Comparison of ENCODE assay signal across 8 mouse cellular contexts in genomic region chr2:126151855-126152571, GRCm38 (mm10). TPM values are rescaled to one million over a fixed set of nuclear protein-coding genes. Genes with fewer than 3 reads are reported as not detected.
A peak's percentile ranks its signal among the peaks of the same experiment; 100 is the strongest.
DNase-seq lines count a peak whose midpoint lies in the region; ATAC-seq lines count a peak whose summit lies in the region.

Gene Fam227b (minus strand): TSS chr2:126152004.
Gene Dtwd1 (plus strand): TSS chr2:126152141.

- H3K36me3 ChIP-seq in lung, embryonic 16.5 days (ENCODE audit: control insufficient read depth, insufficient read depth, low read length): no peaks in the 10 kb centered on the region

- ATAC-seq in hematopoietic stem cell, adult 5-6 weeks (replicated peaks in 1 of 2; ENCODE audit: insufficient read depth in 1 of 2, low FRiP score in 2 of 2, low TSS enrichment in 1 of 2, low read depth in 1 of 2, poor library complexity in 2 of 2, severe bottlenecking in 2 of 2): peak; percentile 89 to 97
- peak; percentile 99 for ATAC-seq in lung, embryonic 16.5 days (ENCODE audit: low read depth)

- peak within 1 kb of the TSS; percentile 94 for H3K9ac ChIP-seq in lung, embryonic 16.5 days (ENCODE audit: low read length)

- peak; percentile 91 for DNase-seq in MEL-GATA-1-ER (ENCODE audit: extremely low read depth, low read depth)
- DNase-seq in cerebellum, adult 8-10 months: peak; percentile 98
- peak; percentile 98 for DNase-seq in forelimb bud, embryonic 11.5 days (ENCODE audit: low read depth, low spot score)
- DNase-seq in layer of hippocampus, adult 9-10 months (ENCODE audit: low spot score): peak; percentile 92
- peak; percentile 98 for DNase-seq in ovary, postnatal 10 days (ENCODE audit: low spot score)
- peak; percentile 97 to 98 for DNase-seq in thymus, postnatal 10 days (ENCODE audit: low spot score in 2 of 2)

- WGBS in lung, embryonic 16.5 days: under 1% methylated on average over 53 of the region's 57 CpGs

- H3K9me3 ChIP-seq in lung, embryonic 16.5 days (ENCODE audit: control insufficient read depth, low read length): no peaks in the 10 kb centered on the region

- H3K4me1 ChIP-seq in lung, embryonic 16.5 days (replicated peaks; ENCODE audit: control insufficient read depth, insufficient read depth, low read length): 0 out of 2 replicates have a peak, but pooled peaks cover 2% of the 10 kb centered on the region

- H3K27me3 ChIP-seq in lung, embryonic 16.5 days (ENCODE audit: control insufficient read depth, insufficient read depth, low read depth, low read length): no peaks in the 10 kb centered on the region

- H3K4me3 ChIP-seq in lung, embryonic 16.5 days (ENCODE audit: low read length): peak within 1 kb of the TSS; percentile 80

- peak within 1 kb of the TSS; percentile 98 for H3K27ac ChIP-seq in lung, embryonic 16.5 days (ENCODE audit: low read length)

- H3K4me2 ChIP-seq in lung, embryonic 16.5 days (ENCODE audit: low read depth, low read length): peak within 1 kb of the TSS; percentile 55

RNA-seq across cellular contexts. Expression of gene Fam227b, which starts in this region (rescaled TPM):
- not detected in 2 replicates for total RNA-seq in hematopoietic stem cell, adult 5-6 weeks (2017)
- polyA plus RNA-seq in lung, embryonic 16.5 days (2015; fragmentation: Nextera tagmentation; extraction: Ambion mirVana): not detected in 2 replicates

RNA-seq across cellular contexts. Expression of gene Dtwd1, which starts in this region (rescaled TPM):
- total RNA-seq in hematopoietic stem cell, adult 5-6 weeks (2017): 16.4 and 18.9 TPM in 2 replicates
- polyA plus RNA-seq in lung, embryonic 16.5 days (2015; fragmentation: Nextera tagmentation; extraction: Ambion mirVana): 21.5 and 22.9 TPM in 2 replicates

Comparison
In these comparisons a context has a peak if more than half of its experiments do, and no peak if none do; other contexts are left out.
1. Peak in every context shown above with its lines: DNase-seq, ATAC-seq, H3K4me3 ChIP-seq and H3K27ac ChIP-seq.